Mouse (Mus musculus) C2C12 (cell line): Measurements from ENCODE around the gene Tmem63c.

Experiments
- CTCF ChIP-seq: IDR thresholded peaks from one replicate; pipeline ENCODE4 v1.5.1; 2011; ENCODE audit not compliant: control insufficient read depth, insufficient read depth, insufficient read length
- MAX ChIP-seq: IDR thresholded peaks from one replicate; pipeline ENCODE4 v1.6.1; 2011; ENCODE audit warnings: mild to moderate bottlenecking, control low read depth
- USF1 ChIP-seq: IDR thresholded peaks from one replicate; pipeline ENCODE4 v1.6.1; 2011; ENCODE audit warnings: low read depth, mild to moderate bottlenecking, control low read depth, moderate library complexity

- TF ChIP-seq CTCF, result no peak
- no peak for TF ChIP-seq USF1
- TF ChIP-seq MAX, result no peak
These were observed 18.3 kb upstream of the Tmem63c start for GRCm38 (mm10) chr12:87002815-87003214.
